Mouse (Mus musculus) spleen, postnatal 14 days (tissue): ENCODE measurements around the gene Fam3b.

Source experiments
- DNase-seq, 2 experiments: peaks; one replicate each; pipeline ENCODE4 v3.0.0; 2021 to 2022; ENCODE audit warnings: low spot score in 2 of 2

The Fam3b gene

GRCm38 (mm10) chr16:97421671-97422070 lies 92.9 kb downstream of the Fam3b start:
- DNase-seq: no peak
